Mouse (Mus musculus) MEL (cell line): ENCODE measurements at regions not wholly inside any gene's neighbourhood (a gene's known extent, or its start where the extent isn't known, plus 50 kb on each side); places are given as distances from the start of the nearest gene placed in this dataset.

Source experiments
- CTCF ChIP-seq, 3 experiments: IDR thresholded peaks in 2 of 3; conservative IDR thresholded peaks in 1 of 3; 2 replicates each; pipeline ENCODE4 v1.5.1; 2011 to 2012; ENCODE audit warnings: low read length in 3 of 3, low read depth in 2 of 3, mild to moderate bottlenecking in 2 of 3, improper control_type of control experiment in 1 of 3, inconsistent platforms in 1 of 3, mixed read lengths in 1 of 3, moderate library complexity in 1 of 3; ENCODE audit not compliant: control insufficient read depth in 1 of 3, insufficient read depth in 1 of 3, poor library complexity in 1 of 3, severe bottlenecking in 1 of 3
- EP300 ChIP-seq, 2 experiments: IDR thresholded peaks; 2 replicates each; pipeline ENCODE4 v1.6.1; 2011; ENCODE audit warnings: improper control_type of control experiment in 2 of 2, low read length in 2 of 2, low read depth in 1 of 2, mild to moderate bottlenecking in 1 of 2
- ETS1 ChIP-seq: IDR thresholded peaks from 2 replicates; pipeline ENCODE4 v1.6.1; 2012; ENCODE audit warnings: low read depth, mild to moderate bottlenecking, inconsistent platforms, low read length, improper control_type of control experiment, moderate library complexity
- GATA1 ChIP-seq: IDR thresholded peaks from 2 replicates; pipeline ENCODE4 v1.6.1; 2011; ENCODE audit warnings: low read depth, low read length, improper control_type of control experiment
- MYC ChIP-seq: IDR thresholded peaks from 2 replicates; pipeline ENCODE4 v1.6.1; 2011; ENCODE audit warnings: low read depth, mild to moderate bottlenecking, low read length, improper control_type of control experiment, moderate library complexity
- POLR2A ChIP-seq, 2 experiments: IDR thresholded peaks; 2 replicates each; pipeline ENCODE4 v1.6.1; 2011 to 2012; ENCODE audit warnings: low read length in 2 of 2, mild to moderate bottlenecking in 2 of 2, control low read depth in 1 of 2, improper control_type of control experiment in 1 of 2, low read depth in 1 of 2, moderate library complexity in 1 of 2; ENCODE audit not compliant: control insufficient read depth in 1 of 2, insufficient read depth in 1 of 2, poor library complexity in 1 of 2
- POLR2AphosphoS2 ChIP-seq: IDR thresholded peaks from 2 replicates; pipeline ENCODE4 v1.6.1; 2011; ENCODE audit warnings: low read length, improper control_type of control experiment
- SIN3A ChIP-seq: IDR thresholded peaks from 2 replicates; pipeline ENCODE4 v1.6.1; 2012; ENCODE audit warnings: low read length, improper control_type of control experiment, inconsistent platforms
- SMC3 ChIP-seq: IDR thresholded peaks from 2 replicates; pipeline ENCODE4 v1.6.1; 2011; ENCODE audit warnings: low read depth, low read length, improper control_type of control experiment
- USF2 ChIP-seq, 2 experiments: IDR thresholded peaks; 2 replicates each; pipeline ENCODE4 v1.6.1; 2011 to 2012; ENCODE audit warnings: improper control_type of control experiment in 2 of 2, low read length in 2 of 2, borderline replicate concordance in 1 of 2, inconsistent platforms in 1 of 2, low read depth in 1 of 2, mild to moderate bottlenecking in 1 of 2; ENCODE audit not compliant: insufficient read depth in 1 of 2
- ZKSCAN1 ChIP-seq: IDR thresholded peaks from 2 replicates; pipeline ENCODE4 v1.6.1; 2012; ENCODE audit warnings: low read depth, mild to moderate bottlenecking, inconsistent platforms, low read length, improper control_type of control experiment, moderate library complexity

DNA sequence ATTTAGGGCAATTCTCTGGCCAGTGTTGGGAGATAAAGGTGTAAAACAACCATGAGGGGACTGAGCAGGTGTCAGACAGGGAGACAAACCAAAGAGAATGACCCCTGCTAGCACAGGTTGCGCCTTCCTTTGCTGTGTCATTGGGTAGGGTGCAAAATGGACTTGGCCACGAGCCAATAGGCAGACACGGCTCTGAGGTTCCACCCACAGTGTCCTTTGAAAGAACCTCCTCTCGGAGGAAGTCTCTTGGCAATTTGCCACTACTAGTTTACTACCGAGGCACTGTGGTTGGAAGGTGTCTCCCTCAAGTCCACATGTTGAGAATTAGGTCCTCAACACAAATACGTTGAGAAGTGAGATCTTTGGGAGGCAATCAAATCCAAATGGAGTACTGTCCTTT is 109.7 kb downstream of the Katnal1 start:
- TF ChIP-seq CTCF (IDR thresholded peaks at IDR 0.05 in 2 of 3, conservative IDR thresholded peaks at IDR 0.05 in 1 of 3; ENCODE audit: control insufficient read depth in 1 of 3, insufficient read depth in 1 of 3, low read depth in 2 of 3, low read length in 3 of 3, poor library complexity in 1 of 3, severe bottlenecking in 1 of 3) (no peak), ZKSCAN1 (no peak), POLR2A (IDR thresholded peaks at IDR 0.05; ENCODE audit: control insufficient read depth in 1 of 2, insufficient read depth in 1 of 2, low read depth in 1 of 2, low read length in 2 of 2, poor library complexity in 1 of 2) (peak in 1 of 2 experiments; percentile 54; a peak in 2 of 4 replicates), EP300 (IDR thresholded peaks at IDR 0.05; ENCODE audit: low read depth in 1 of 2, low read length in 2 of 2) (no peak; a peak in 3 of 4 replicates), SIN3A (peak; percentile 65), GATA1 (no peak), USF2 (IDR thresholded peaks at IDR 0.05; ENCODE audit: borderline replicate concordance in 1 of 2, insufficient read depth in 1 of 2, low read depth in 1 of 2, low read length in 2 of 2) (no peak), ETS1 (peak; percentile 74), SMC3 (no peak), POLR2AphosphoS2 (no peak), MYC (peak; percentile 77)
